Mouse (Mus musculus) ES-Bruce4 (cell line): ENCODE results near the gene Col6a6.
"Not testable (repeated sequence)": the region's sequence is repeated elsewhere in the genome, so short reads cannot be mapped to it uniquely, and the experiment has no call there.

Source experiments
- CTCF ChIP-seq: IDR thresholded peaks from one replicate; pipeline ENCODE4 v1.8.1; 2011; ENCODE audit warnings: low read depth, low read length
- EP300 ChIP-seq: IDR thresholded peaks from 2 replicates; pipeline ENCODE4 v1.6.1; 2011; ENCODE audit warnings: low read depth, low read length; ENCODE audit not compliant: insufficient read depth
- POLR2A ChIP-seq: IDR thresholded peaks from one replicate; pipeline ENCODE4 v1.8.1; 2011; ENCODE audit warnings: low read length; ENCODE audit not compliant: insufficient read depth

DNA sequence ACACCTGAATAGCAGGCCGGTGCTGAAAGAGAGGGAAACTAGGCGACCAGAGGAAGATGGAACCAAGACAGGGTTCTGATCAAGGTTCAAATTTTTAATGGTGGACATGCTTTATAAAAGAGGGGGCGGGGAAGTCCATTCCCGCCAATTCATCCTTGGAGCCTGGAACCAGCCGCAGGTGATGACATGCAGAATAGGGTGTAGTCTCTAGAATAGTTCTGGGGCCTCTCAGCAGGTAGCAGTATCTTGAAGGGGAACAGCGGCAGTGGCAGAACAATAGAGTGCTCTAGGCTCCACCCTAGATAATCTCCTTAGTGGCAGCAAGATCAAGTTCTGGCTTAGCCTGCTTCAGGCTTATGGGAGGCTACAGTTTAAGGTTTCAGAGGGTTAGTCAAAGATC is 186.6 kb downstream of the Col6a6 start:
- not testable (repeated sequence) for TF ChIP-seq CTCF, EP300, POLR2A
